In the genomic region with DNA sequence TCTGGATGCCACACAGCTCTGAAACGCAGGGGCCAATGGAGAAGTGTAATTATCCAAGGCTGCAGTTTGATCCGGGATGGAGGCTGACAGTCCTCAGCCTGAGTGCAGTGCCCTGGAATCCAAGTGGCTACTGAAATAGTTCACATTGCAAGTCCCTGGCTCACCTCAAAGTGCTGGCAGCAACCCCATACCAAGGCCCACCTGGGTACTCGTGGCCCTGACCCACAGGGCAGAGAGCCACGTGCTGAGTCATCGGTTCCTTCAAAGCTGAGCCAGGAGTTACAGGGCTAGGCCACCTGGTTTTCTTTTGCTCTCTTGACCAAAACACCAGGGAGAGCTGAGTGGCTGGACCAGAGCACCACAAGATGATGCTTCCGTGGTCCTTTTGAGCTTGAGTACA, we compare ENCODE assay signal across 15 mouse cellular contexts.
DNase-seq lines count a peak whose midpoint lies in the region; ATAC-seq and TF ChIP-seq lines count a peak whose summit lies in the region.
"Had no signal": no experiment of that assay in that cellular context is flagged by ENCODE, and none has a peak within 500 bp of the region (broad histone marks: within the 10 kb centered on the region; RNA-seq: fewer than 3 reads in every experiment).

No protein-coding gene starts in this region.

- in situ Hi-C loops in CH12.LX (cut with MboI; ENCODE audit: low pct_ligation_motif_present, low pct_unique_long_range_greater_than_20kb, low sequenced_read_pairs), result no loop called here

- no peak for TF ChIP-seq EP300 in CH12.LX (IDR thresholded peaks at IDR 0.05; ENCODE audit: low read length)

- peak; percentile 58 to 72 for DNase-seq in cerebellum, adult 2 months
- peak; percentile 48 for DNase-seq in kidney, adult 2 months
- no peak for DNase-seq in CH12.LX (ENCODE audit: extremely low read depth)
- DNase-seq in cerebellum, postnatal 14 days, result peak; percentile 65 to 74
- DNase-seq in urinary bladder, postnatal 10 days (ENCODE audit: low spot score), result no peak
- no peak for DNase-seq in layer of hippocampus, adult 9-11 months
- DNase-seq: B cell, adult 2 months; gastrocnemius, postnatal 14 days; right cerebral cortex, postnatal 14 days; thymus, postnatal 14 days had no signal

- TF ChIP-seq POLR2A in cerebellum, adult 2 months (IDR thresholded peaks at IDR 0.05; ENCODE audit: borderline replicate concordance, insufficient read depth, low read length), result no peak
- no peak for TF ChIP-seq POLR2A in kidney, adult 2 months (IDR thresholded peaks at IDR 0.05; ENCODE audit: low read depth, low read length)
- TF ChIP-seq POLR2A in CH12.LX (IDR thresholded peaks at IDR 0.05; ENCODE audit: low read depth, low read length), result no peak

- H3K9ac ChIP-seq in kidney, embryonic 14.5 days (ENCODE audit: low read depth, low read length), result no peak overlapping the region
- H3K9ac ChIP-seq in CH12.LX (ENCODE audit: insufficient read depth, low read depth), result no peak overlapping the region
- H3K9ac ChIP-seq: forebrain, embryonic 13.5 days; liver, embryonic 15.5 days had no signal

- no peak for ATAC-seq in cerebellum, adult (ENCODE audit: insufficient number of reproducible peaks, low FRiP score, low TSS enrichment)
- ATAC-seq in kidney, embryonic 14.5 days (ENCODE audit: low FRiP score, low TSS enrichment), result no peak
- ATAC-seq: forebrain, embryonic 13.5 days; hindbrain, postnatal 0 days had no signal

- no peaks in the 10 kb centered on the region for H3K79me2 ChIP-seq in CH12.LX (replicated peaks; ENCODE audit: control insufficient read depth, extremely low read depth, insufficient read depth, poor library complexity, severe bottlenecking)

- H3K27me3 ChIP-seq in cerebellum, adult 2 months (ENCODE audit: control insufficient read depth, insufficient read depth, low read length), result no peaks in the 10 kb centered on the region
- no peaks in the 10 kb centered on the region for H3K27me3 ChIP-seq in kidney, adult 2 months (replicated peaks; ENCODE audit: control insufficient read depth, insufficient read depth, low read length)
- no peaks in the 10 kb centered on the region for H3K27me3 ChIP-seq in kidney, embryonic 14.5 days (ENCODE audit: control insufficient read depth, insufficient read depth, low read length)
- no peaks in the 10 kb centered on the region for H3K27me3 ChIP-seq in CH12.LX (replicated peaks)
- H3K27me3 ChIP-seq: forebrain, embryonic 13.5 days; liver, embryonic 15.5 days had no signal

- no peak overlapping the region for H3K4me3 ChIP-seq in cerebellum, adult 2 months (replicated peaks; ENCODE audit: insufficient read depth, low read depth, low read length)
- no peak overlapping the region for H3K4me3 ChIP-seq in kidney, adult 2 months (ENCODE audit: insufficient read depth, low read depth, low read length)
- H3K4me3 ChIP-seq in kidney, embryonic 14.5 days (ENCODE audit: low read length), result no peak overlapping the region
- no peak overlapping the region for H3K4me3 ChIP-seq in CH12.LX (replicated peaks in 1 of 3; ENCODE audit: low read depth in 2 of 3, low read length in 2 of 3, poor library complexity in 1 of 3)
- H3K4me3 ChIP-seq: forebrain, embryonic 13.5 days; liver, embryonic 15.5 days had no signal

- H3K27ac ChIP-seq in cerebellum, adult 2 months (ENCODE audit: insufficient read depth, low read length), result no peak overlapping the region
- H3K27ac ChIP-seq in kidney, adult 2 months (ENCODE audit: insufficient read depth, low read depth, low read length), result no peak overlapping the region
- H3K27ac ChIP-seq in kidney, embryonic 14.5 days (ENCODE audit: low read depth, low read length), result no peak overlapping the region
- H3K27ac ChIP-seq in CH12.LX (ENCODE audit: insufficient read depth, low read depth), result no peak overlapping the region
- H3K27ac ChIP-seq: forebrain, embryonic 13.5 days; hindbrain, postnatal 0 days; liver, embryonic 15.5 days had no signal

- H3K9me3 ChIP-seq in kidney, embryonic 14.5 days (ENCODE audit: control insufficient read depth, low read length), result no peaks in the 10 kb centered on the region
- H3K9me3 ChIP-seq in CH12.LX (replicated peaks; ENCODE audit: low read length), result no peaks in the 10 kb centered on the region
- H3K9me3 ChIP-seq: forebrain, embryonic 13.5 days; liver, embryonic 15.5 days had no signal

- dilution Hi-C loops in CH12.LX (cut with MboI; ENCODE audit: extremely low pct_ligation_motif_present, extremely low pct_unique_long_range_greater_than_20kb, low sequenced_read_pairs), result no loop called here

- no peak for TF ChIP-seq RAD21 in CH12.LX (IDR thresholded peaks at IDR 0.05; ENCODE audit: low read depth, low read length)

- H3K4me2 ChIP-seq in kidney, embryonic 14.5 days (replicated peaks; ENCODE audit: low read depth, low read length), result no peak overlapping the region
- H3K4me2 ChIP-seq in CH12.LX (ENCODE audit: insufficient read depth, low read depth, poor library complexity, severe bottlenecking), result no peak overlapping the region
- H3K4me2 ChIP-seq: forebrain, embryonic 13.5 days; liver, embryonic 15.5 days had no signal

- peaks cover 3% of the 10 kb centered on the region; the same call in 1 of the 2 replicates for H3K4me1 ChIP-seq in cerebellum, adult 2 months (ENCODE audit: control insufficient read depth, insufficient read depth, low read length)
- H3K4me1 ChIP-seq in kidney, adult 2 months (ENCODE audit: control insufficient read depth, insufficient read depth, low read length), result peaks cover 7% of the 10 kb centered on the region; the same call in 1 of the 2 replicates
- H3K4me1 ChIP-seq in kidney, embryonic 14.5 days (ENCODE audit: control insufficient read depth, insufficient read depth, low read length), result no peaks in the 10 kb centered on the region
- peaks cover 35 to 46% of the 10 kb centered on the region in 2 experiments for H3K4me1 ChIP-seq in CH12.LX (ENCODE audit: control insufficient read depth in 1 of 2, insufficient read depth in 2 of 2)
- H3K4me1 ChIP-seq: liver, embryonic 15.5 days had no signal

- no peaks in the 10 kb centered on the region for H3K36me3 ChIP-seq in kidney, adult 2 months (ENCODE audit: control insufficient read depth, insufficient read depth, low read length)
- H3K36me3 ChIP-seq in kidney, embryonic 14.5 days (ENCODE audit: control insufficient read depth, insufficient read depth, low read length), result no peaks in the 10 kb centered on the region
- H3K36me3 ChIP-seq in CH12.LX (replicated peaks in 1 of 2; ENCODE audit: control insufficient read depth in 1 of 2, insufficient read depth in 1 of 2, low read length in 1 of 2), result no peaks in the 10 kb centered on the region
- H3K36me3 ChIP-seq: liver, embryonic 15.5 days had no signal

- no peak for TF ChIP-seq CTCF in cerebellum, adult 2 months (IDR thresholded peaks at IDR 0.05; ENCODE audit: borderline replicate concordance, insufficient read depth, low read depth, low read length)
- TF ChIP-seq CTCF in kidney, adult 2 months (conservative IDR thresholded peaks at IDR 0.05; ENCODE audit: insufficient read depth, insufficient read length, low read depth, low read length), result no peak
- no peak for TF ChIP-seq CTCF in CH12.LX (conservative IDR thresholded peaks at IDR 0.05 in 1 of 2, IDR thresholded peaks at IDR 0.05 in 1 of 2; ENCODE audit: low read depth in 2 of 2, low read length in 2 of 2)

- 17% methylated on average over 6 of the region's 6 CpGs for WGBS in cerebellum, adult 2 months
- 54% methylated on average over 6 of the region's 6 CpGs for WGBS in kidney, adult 2 months
- 75% methylated on average over 6 of the region's 6 CpGs for WGBS in kidney, embryonic 14.5 days

TF ChIP-seq in CH12.LX, 34 proteins besides CTCF, POLR2A, EP300 and RAD21:
- TF ChIP-seq MAFK (IDR thresholded peaks at IDR 0.05; ENCODE audit: insufficient replicate concordance, low read length), result peak; percentile 67; the same call in 1 of the 2 replicates
- no peak for TF ChIP-seq IRF4 (IDR thresholded peaks at IDR 0.05; ENCODE audit: low read depth, low read length)
- TF ChIP-seq MYC (IDR thresholded peaks at IDR 0.05; ENCODE audit: low read depth, low read length), result 0 out of 2 replicates have a peak, but pooled peaks have one; percentile 31

Comparison
In these comparisons a context has a peak if more than half of its experiments do, and no peak if none do; other contexts are left out.
1. DNase-seq: peak in cerebellum, adult 2 months (2 of 2), kidney, adult 2 months (single experiment) and cerebellum, postnatal 14 days (2 of 2); none in CH12.LX (single experiment), urinary bladder, postnatal 10 days (single experiment) and layer of hippocampus, adult 9-11 months (single experiment).